Mouse (Mus musculus): ENCODE measurements at regions not wholly inside any gene's neighbourhood (a gene's known extent, or its start where the extent isn't known, plus 50 kb on each side); places are given as distances from the start of the nearest gene placed in this dataset.

DNA sequence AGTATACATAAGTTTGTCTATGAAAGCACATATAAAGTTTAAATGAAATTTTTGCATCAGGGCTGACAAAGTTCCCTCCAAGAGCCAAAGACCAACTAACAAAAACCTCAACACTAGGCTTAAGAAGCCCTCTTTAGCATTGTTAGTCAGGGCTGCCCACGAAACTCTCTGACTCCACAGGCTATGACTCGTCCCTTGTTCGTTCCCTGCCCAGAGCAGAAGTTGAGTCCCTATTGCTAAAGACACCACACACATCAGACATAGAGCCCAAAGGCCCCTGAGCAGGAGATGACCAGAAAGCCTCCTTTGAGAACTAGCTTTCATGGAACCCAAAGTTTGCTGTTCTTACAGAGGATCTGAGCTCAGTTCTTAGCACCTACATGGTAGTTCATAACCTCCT, 99.5 kb upstream of the Thbs1 start:
- no peaks in the 10 kb centered on the region for H3K4me1 ChIP-seq (ENCODE audit: control insufficient read depth)
- TF ChIP-seq TAL1 (IDR thresholded peaks at IDR 0.05; ENCODE audit: low read length) (no peak), GATA1 (IDR thresholded peaks at IDR 0.05; ENCODE audit: low read length) (no peak)
- H3K4me3 ChIP-seq (replicated peaks), result no peak overlapping the region
- no peaks in the 10 kb centered on the region for H3K27me3 ChIP-seq (ENCODE audit: control insufficient read depth)
- H3K9me3 ChIP-seq (ENCODE audit: control insufficient read depth, low read length), result no peaks in the 10 kb centered on the region
- no peaks in the 10 kb centered on the region for H3K36me3 ChIP-seq (ENCODE audit: control insufficient read depth)

DNA sequence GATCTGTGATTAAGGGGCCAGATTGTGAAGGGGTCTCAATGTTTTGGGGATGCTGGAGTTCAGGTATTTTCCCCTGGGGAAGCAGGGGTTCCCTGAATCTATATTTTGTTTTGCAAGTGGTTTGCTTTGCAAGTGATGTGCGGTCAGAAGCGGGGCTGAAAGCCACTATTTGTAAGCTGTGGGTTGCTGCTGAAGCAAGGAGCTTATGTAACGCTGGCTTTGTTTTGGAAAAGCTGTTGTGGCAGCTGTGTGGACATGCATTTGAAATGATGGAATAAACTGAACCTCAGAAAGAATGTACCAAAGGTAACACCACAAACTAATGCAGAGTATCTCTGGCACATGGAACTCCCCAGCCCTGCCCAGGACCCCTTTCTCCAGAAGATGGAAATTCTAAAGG, 98.5 kb upstream of the Thbs1 start:
- Histone ChIP-seq H3K4me1 (ENCODE audit: control insufficient read depth) (no peaks in the 10 kb centered on the region), H3K36me3 (ENCODE audit: control insufficient read depth) (no peaks in the 10 kb centered on the region), H3K27me3 (ENCODE audit: control insufficient read depth) (no peaks in the 10 kb centered on the region), H3K4me3 (replicated peaks) (no peak overlapping the region), H3K9me3 (ENCODE audit: control insufficient read depth, low read length) (no peaks in the 10 kb centered on the region)
- no peak for TF ChIP-seq GATA1 (IDR thresholded peaks at IDR 0.05; ENCODE audit: low read length)
- TF ChIP-seq TAL1 (IDR thresholded peaks at IDR 0.05; ENCODE audit: low read length), result no peak

DNA sequence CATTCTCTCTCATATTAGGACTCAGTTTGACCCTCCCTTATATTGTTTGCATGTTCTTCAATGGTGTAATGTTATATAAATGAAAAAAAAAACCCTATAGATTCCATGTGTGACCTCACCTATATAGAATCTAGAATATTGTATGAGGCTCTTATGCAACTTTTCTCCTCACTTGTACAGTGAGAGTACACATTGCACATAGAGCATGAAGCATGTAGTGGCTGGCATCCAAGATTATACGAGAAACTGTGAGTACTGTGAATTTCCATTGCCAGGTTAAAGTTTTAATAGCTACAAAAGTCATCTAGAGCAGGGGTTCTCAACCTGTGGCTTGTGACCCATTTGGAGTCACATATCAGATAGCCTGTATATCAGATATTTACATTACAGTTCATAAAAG, 96.5 kb upstream of the Thbs1 start:
- TF ChIP-seq GATA1 (IDR thresholded peaks at IDR 0.05; ENCODE audit: low read length) (no peak), TAL1 (IDR thresholded peaks at IDR 0.05; ENCODE audit: low read length) (no peak)
- Histone ChIP-seq H3K9me3 (ENCODE audit: control insufficient read depth, low read length) (no peaks in the 10 kb centered on the region), H3K36me3 (ENCODE audit: control insufficient read depth) (no peaks in the 10 kb centered on the region), H3K4me3 (replicated peaks) (no peak overlapping the region), H3K27me3 (ENCODE audit: control insufficient read depth) (no peaks in the 10 kb centered on the region), H3K4me1 (ENCODE audit: control insufficient read depth) (no peaks in the 10 kb centered on the region)

DNA sequence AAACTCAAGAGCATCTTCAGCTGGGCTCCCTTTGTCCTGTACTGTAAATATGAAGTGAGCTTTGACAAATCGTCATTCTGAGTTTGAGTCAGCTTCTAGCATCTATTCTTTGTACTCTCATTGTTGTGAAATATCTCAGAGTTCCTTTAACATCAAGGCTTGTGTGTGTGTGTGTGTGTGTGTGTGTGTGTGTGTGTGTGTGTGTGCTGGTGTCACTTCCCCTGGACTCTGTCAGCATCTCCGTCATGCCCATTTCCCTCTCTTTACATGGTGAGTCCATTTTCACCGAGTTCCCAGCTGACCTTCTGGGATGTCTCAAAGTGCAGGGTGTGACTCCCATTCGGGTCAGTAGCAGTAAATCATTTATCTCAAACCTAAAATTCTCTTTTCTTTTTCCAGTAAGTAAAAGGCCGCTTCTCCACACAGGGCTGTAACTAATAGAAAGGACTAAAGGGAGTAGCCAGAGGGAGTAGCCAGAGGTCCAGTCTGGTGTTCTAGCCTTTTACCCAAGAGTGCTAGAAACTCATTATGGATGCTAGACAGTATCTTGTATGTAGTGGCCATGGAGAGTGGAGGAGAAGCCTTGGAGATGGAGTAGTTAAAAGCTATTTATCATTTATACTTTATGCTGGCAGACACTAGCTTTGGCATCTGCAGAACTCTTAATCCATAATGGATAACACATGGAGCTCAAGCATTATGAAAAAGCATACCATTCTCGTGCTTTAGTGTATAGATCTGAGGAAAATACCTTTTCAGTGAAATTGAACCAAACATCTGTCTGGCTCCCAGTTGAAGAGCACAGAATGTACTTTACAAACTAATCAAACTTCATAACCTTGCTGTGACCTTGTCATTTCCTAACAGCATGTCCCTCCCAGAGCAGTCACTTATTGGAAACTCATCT, 85.6 kb upstream of the Thbs1 start:
- H3K27me3 ChIP-seq (ENCODE audit: control insufficient read depth), result no peaks in the 10 kb centered on the region
- TF ChIP-seq GATA1 (IDR thresholded peaks at IDR 0.05; ENCODE audit: low read length), result no peak
- no peak for TF ChIP-seq TAL1 (IDR thresholded peaks at IDR 0.05; ENCODE audit: low read length)
- no peaks in the 10 kb centered on the region for H3K36me3 ChIP-seq (ENCODE audit: control insufficient read depth)
- H3K4me3 ChIP-seq (replicated peaks), result no peak overlapping the region
- no peaks in the 10 kb centered on the region for H3K9me3 ChIP-seq (ENCODE audit: control insufficient read depth, low read length)
- no peaks in the 10 kb centered on the region for H3K4me1 ChIP-seq (ENCODE audit: control insufficient read depth)

DNA sequence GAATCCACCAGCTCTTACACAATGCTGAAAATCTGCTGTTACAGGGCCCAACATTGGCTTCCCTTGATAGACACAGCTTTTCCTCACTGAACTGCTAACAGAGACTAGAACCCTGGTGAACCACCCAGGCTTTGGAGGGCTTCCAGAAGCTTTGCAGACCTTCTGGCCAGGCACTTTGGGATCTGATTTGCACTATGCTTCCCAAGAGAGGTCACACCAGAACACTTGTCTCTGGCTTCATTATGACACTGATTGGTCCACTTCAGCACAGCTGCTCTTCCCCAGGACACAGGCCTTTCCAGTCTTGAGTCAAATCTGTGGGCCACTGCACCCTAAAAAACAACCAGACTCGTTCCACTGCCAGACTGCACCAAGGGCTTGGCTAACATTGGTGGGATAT, 82.8 kb upstream of the Thbs1 start:
- no peaks in the 10 kb centered on the region for H3K36me3 ChIP-seq (ENCODE audit: control insufficient read depth)
- no peaks in the 10 kb centered on the region for H3K4me1 ChIP-seq (ENCODE audit: control insufficient read depth)
- TF ChIP-seq GATA1 (IDR thresholded peaks at IDR 0.05; ENCODE audit: low read length), result no peak
- H3K4me3 ChIP-seq (replicated peaks), result no peak overlapping the region
- no peaks in the 10 kb centered on the region for H3K9me3 ChIP-seq (ENCODE audit: control insufficient read depth, low read length)
- no peaks in the 10 kb centered on the region for H3K27me3 ChIP-seq (ENCODE audit: control insufficient read depth)

DNA sequence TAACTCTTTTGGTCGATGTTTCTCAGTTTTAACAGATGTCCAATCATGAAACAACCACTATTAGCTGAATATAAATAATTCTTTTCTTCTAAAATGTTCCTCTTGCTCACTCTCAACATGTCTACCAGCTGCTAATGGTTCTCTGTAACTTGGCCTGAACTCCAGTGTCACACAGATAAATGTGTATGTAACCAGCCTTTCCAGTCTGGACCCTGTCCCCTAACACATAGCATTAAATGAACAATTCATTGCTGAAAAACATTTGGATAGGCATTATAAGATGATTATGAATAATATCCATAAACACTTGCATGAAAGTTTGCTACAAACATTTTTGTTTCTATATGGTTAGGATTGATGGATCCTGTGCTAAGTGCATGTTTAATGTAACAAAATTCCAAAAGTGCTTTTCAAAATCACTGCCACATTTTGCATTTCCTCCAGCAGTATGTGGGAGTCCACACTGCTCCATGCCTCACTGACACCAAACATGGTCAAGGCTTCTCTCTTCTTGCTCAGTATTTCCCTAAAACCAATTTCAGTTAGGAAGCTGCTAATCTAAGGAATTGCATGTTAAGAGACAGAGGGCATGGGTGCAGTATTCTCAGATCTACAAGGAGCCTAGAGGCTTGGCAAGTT, 82.1 kb upstream of the Thbs1 start:
- TF ChIP-seq TAL1 (IDR thresholded peaks at IDR 0.05; ENCODE audit: low read length), result no peak
- TF ChIP-seq GATA1 (IDR thresholded peaks at IDR 0.05; ENCODE audit: low read length), result no peak
- no peak overlapping the region for H3K4me3 ChIP-seq (replicated peaks)
- H3K36me3 ChIP-seq (ENCODE audit: control insufficient read depth), result no peaks in the 10 kb centered on the region
- no peaks in the 10 kb centered on the region for H3K9me3 ChIP-seq (ENCODE audit: control insufficient read depth, low read length)
- H3K4me1 ChIP-seq (ENCODE audit: control insufficient read depth), result no peaks in the 10 kb centered on the region
- H3K27me3 ChIP-seq (ENCODE audit: control insufficient read depth), result no peaks in the 10 kb centered on the region

DNA sequence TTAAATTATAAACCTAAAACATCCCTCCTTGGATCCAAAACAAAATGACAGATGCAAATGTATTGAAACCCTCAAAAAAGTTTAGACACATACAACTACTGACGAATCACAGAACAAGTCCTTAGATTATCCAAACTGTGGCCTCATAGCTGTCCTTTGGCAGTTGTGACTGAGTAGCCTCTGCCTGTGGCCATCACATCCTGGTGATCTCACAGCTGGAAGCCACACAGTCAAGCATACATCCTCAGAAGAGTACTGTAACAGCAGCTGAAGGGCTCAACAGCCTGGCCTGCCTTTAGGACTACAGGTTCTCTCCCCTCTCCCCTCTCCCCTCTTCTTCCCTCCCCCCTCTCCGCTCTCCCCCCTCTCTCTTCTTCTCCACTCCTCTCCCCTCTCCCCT, 80.0 kb upstream of the Thbs1 start:
- TF ChIP-seq TAL1 (IDR thresholded peaks at IDR 0.05; ENCODE audit: low read length), result no peak
- TF ChIP-seq GATA1 (IDR thresholded peaks at IDR 0.05; ENCODE audit: low read length), result no peak
- H3K36me3 ChIP-seq (ENCODE audit: control insufficient read depth), result no peaks in the 10 kb centered on the region
- no peaks in the 10 kb centered on the region for H3K4me1 ChIP-seq (ENCODE audit: control insufficient read depth)
- no peaks in the 10 kb centered on the region for H3K9me3 ChIP-seq (ENCODE audit: control insufficient read depth, low read length)
- no peaks in the 10 kb centered on the region for H3K27me3 ChIP-seq (ENCODE audit: control insufficient read depth)
- no peak overlapping the region for H3K4me3 ChIP-seq (replicated peaks)

DNA sequence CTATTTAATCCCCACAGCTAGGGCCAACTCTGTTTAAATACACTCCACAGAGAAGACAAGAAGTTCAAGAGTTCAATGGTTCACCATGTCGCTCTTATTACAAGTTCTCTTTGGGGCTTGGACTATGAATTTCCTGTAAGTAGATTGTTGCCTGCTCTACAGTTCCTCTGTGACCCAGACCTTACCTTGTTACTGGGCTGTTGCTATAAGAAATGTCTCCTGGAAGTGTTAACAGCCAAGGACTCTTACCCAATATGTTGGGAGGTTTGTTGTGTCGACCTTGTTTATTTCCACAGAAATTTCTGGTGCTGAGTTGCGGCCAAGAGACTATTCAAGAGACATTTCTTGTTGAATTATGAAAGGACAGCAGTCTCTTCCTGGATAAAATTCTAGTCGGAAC, 78.3 kb upstream of the Thbs1 start:
- Histone ChIP-seq H3K9me3 (ENCODE audit: control insufficient read depth, low read length) (no peaks in the 10 kb centered on the region), H3K4me1 (ENCODE audit: control insufficient read depth) (no peaks in the 10 kb centered on the region), H3K36me3 (ENCODE audit: control insufficient read depth) (no peaks in the 10 kb centered on the region), H3K27me3 (ENCODE audit: control insufficient read depth) (no peaks in the 10 kb centered on the region), H3K4me3 (replicated peaks) (no peak overlapping the region)
- TF ChIP-seq GATA1 (IDR thresholded peaks at IDR 0.05; ENCODE audit: low read length) (no peak), TAL1 (IDR thresholded peaks at IDR 0.05; ENCODE audit: low read length) (no peak)

DNA sequence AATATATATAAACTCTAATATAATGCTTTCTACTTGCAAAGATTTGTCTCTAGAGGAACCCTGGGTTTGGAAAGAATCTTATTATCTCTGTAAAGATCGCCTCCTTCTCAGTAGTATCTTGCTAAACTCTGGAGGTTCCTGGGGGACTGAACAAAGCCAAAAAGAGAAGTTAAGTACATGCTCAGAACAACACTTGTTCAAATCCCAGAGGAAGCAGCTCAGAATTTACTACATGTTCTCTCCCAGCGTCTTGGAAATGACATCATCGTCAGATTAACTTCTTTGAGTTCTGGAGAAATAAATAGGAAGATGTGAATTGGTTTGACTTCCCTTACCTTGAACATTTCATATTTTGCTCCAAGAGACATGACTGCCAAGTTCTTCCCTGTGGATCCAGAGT, 77.7 kb upstream of the Thbs1 start:
- TF ChIP-seq GATA1 (IDR thresholded peaks at IDR 0.05; ENCODE audit: low read length) (no peak), TAL1 (IDR thresholded peaks at IDR 0.05; ENCODE audit: low read length) (no peak)
- H3K4me1 ChIP-seq (ENCODE audit: control insufficient read depth), result no peaks in the 10 kb centered on the region
- no peaks in the 10 kb centered on the region for H3K36me3 ChIP-seq (ENCODE audit: control insufficient read depth)
- no peaks in the 10 kb centered on the region for H3K27me3 ChIP-seq (ENCODE audit: control insufficient read depth)
- no peaks in the 10 kb centered on the region for H3K9me3 ChIP-seq (ENCODE audit: control insufficient read depth, low read length)
- no peak overlapping the region for H3K4me3 ChIP-seq (replicated peaks)

Measured in erythroblast, embryonic 14.5 days (primary cell).